Mouse (Mus musculus) ES-Bruce4 (cell line): ENCODE results near the gene Brix1. TPM values are rescaled to one million over a fixed set of nuclear protein-coding genes. Genes with fewer than 3 reads are reported as not detected.
A peak's percentile ranks its signal among the peaks of the same experiment; 100 is the strongest.

Experiments
- H3K27ac ChIP-seq: 2 replicates; pipeline ENCODE4 v1.5.1; 2012; ENCODE audit warnings: low read length, inconsistent platforms; ENCODE audit not compliant: insufficient read depth
- H3K27me3 ChIP-seq: 2 replicates; pipeline ENCODE4 v1.6.1; 2012; ENCODE audit warnings: mild to moderate bottlenecking, low read length, inconsistent platforms; ENCODE audit not compliant: control insufficient read depth, poor library complexity, insufficient read depth, severe bottlenecking
- H3K36me3 ChIP-seq: 2 replicates; pipeline ENCODE4 v1.6.1; 2012; ENCODE audit warnings: inconsistent platforms, mild to moderate bottlenecking, low read length, moderate library complexity; ENCODE audit not compliant: control insufficient read depth, poor library complexity, insufficient read depth, severe bottlenecking
- H3K4me1 ChIP-seq: one replicate; pipeline ENCODE4 v1.8.1; 2011; ENCODE audit warnings: low read length; ENCODE audit not compliant: control insufficient read depth, insufficient read depth
- H3K4me3 ChIP-seq: 2 replicates; pipeline ENCODE4 v1.5.1; 2011; ENCODE audit warnings: low read depth, mild to moderate bottlenecking, low read length
- H3K9ac ChIP-seq: 2 replicates; pipeline ENCODE4 v1.6.1; 2012; ENCODE audit warnings: low read depth, mild to moderate bottlenecking, inconsistent platforms; ENCODE audit not compliant: poor library complexity, severe bottlenecking
- H3K9me3 ChIP-seq: replicated peaks from 2 replicates; pipeline ENCODE4 v1.6.1; 2012; ENCODE audit warnings: mild to moderate bottlenecking, low read length, inconsistent platforms; ENCODE audit not compliant: control insufficient read depth, poor library complexity, insufficient read depth, severe bottlenecking
- CTCF ChIP-seq: IDR thresholded peaks from one replicate; pipeline ENCODE4 v1.8.1; 2011; ENCODE audit warnings: low read depth, low read length
- EP300 ChIP-seq: IDR thresholded peaks from 2 replicates; pipeline ENCODE4 v1.6.1; 2011; ENCODE audit warnings: low read depth, low read length; ENCODE audit not compliant: insufficient read depth
- POLR2A ChIP-seq: IDR thresholded peaks from one replicate; pipeline ENCODE4 v1.8.1; 2011; ENCODE audit warnings: low read length; ENCODE audit not compliant: insufficient read depth
- polyA plus RNA-seq: library from polyadenylated mRNA; stranded (reverse); fragments of >200 nt; gene quantifications from 2 replicates; pipeline ENCODE4 v1.2.4, GENCODE M21; 2011; ENCODE audit warnings: low read depth; ENCODE audit not compliant: missing spikeins, insufficient read depth, insufficient read length

The Brix1 gene
- polyA plus RNA-seq, 1 experiment: 188 TPM

GRCm38 (mm10) chr15:10490101-10490500 is 4.4 kb upstream of the Brix1 start:
- Histone ChIP-seq H3K27ac (no peak overlapping the region), H3K9me3 (no peaks in the 10 kb centered on the region), H3K4me1 (no peaks in the 10 kb centered on the region), H3K36me3 (peaks cover 38% of the 10 kb centered on the region), H3K4me3 (no peak overlapping the region), H3K27me3 (no peaks in the 10 kb centered on the region), H3K9ac (no peak overlapping the region)
- no peak for TF ChIP-seq EP300
- TF ChIP-seq POLR2A: no peak
- TF ChIP-seq CTCF: no peak

- Histone ChIP-seq H3K4me3 (peak overlapping the region; percentile 73), H3K36me3 (peaks cover 39% of the 10 kb centered on the region), H3K4me1 (no peaks in the 10 kb centered on the region), H3K9ac (peak overlapping the region; percentile 90), H3K9me3 (no peaks in the 10 kb centered on the region), H3K27ac (peak overlapping the region; percentile 58; the same call in 1 of the 2 replicates), H3K27me3 (no peaks in the 10 kb centered on the region)
- TF ChIP-seq CTCF: no peak
- no peak for TF ChIP-seq POLR2A
- TF ChIP-seq EP300: no peak
Observed at GRCm38 (mm10) chr15:10487246-10487645, 1.5 kb upstream of the Brix1 start.

GRCm38 (mm10) chr15:10486365-10486839 is 655 bp upstream of the Brix1 start:
- peaks cover 42% of the 10 kb centered on the region for H3K36me3 ChIP-seq
- H3K4me3 ChIP-seq: peak overlapping the region; percentile 87
- peak overlapping the region; percentile 90 for H3K9ac ChIP-seq
- H3K9me3 ChIP-seq: no peaks in the 10 kb centered on the region
- no peaks in the 10 kb centered on the region for H3K4me1 ChIP-seq
- peak overlapping the region; percentile 16; the same call in 1 of the 2 replicates for H3K27ac ChIP-seq
- TF ChIP-seq CTCF (no peak), EP300 (no peak), POLR2A (no peak)
- no peaks in the 10 kb centered on the region for H3K27me3 ChIP-seq

GRCm38 (mm10) chr15:10470941-10471340 is 14.8 kb downstream of the Brix1 start:
- H3K27me3 ChIP-seq: no peaks in the 10 kb centered on the region
- peak overlapping the region; percentile 96 for H3K27ac ChIP-seq
- H3K4me3 ChIP-seq: peak overlapping the region; percentile 59
- no peak for TF ChIP-seq POLR2A
- no peak for TF ChIP-seq EP300
- no peak for TF ChIP-seq CTCF
- H3K36me3 ChIP-seq: peaks cover 13% of the 10 kb centered on the region
- H3K9me3 ChIP-seq: no peaks in the 10 kb centered on the region
- H3K9ac ChIP-seq: peak overlapping the region; percentile 8; the same call in 1 of the 2 replicates
- peaks cover 2% of the 10 kb centered on the region for H3K4me1 ChIP-seq

GRCm38 (mm10) chr15:10470151-10470831 is 15.5 kb downstream of the Brix1 start, which contains the start of gene Dnajc21:
Gene Dnajc21 (minus strand): TSS chr15:10470516.
- TF ChIP-seq EP300 (peak; percentile 43; the same call in 1 of the 2 replicates), POLR2A (peak; percentile 30), CTCF (no peak)
- peak within 1 kb of the TSS; percentile 81 for H3K4me3 ChIP-seq
- H3K36me3 ChIP-seq: peaks cover 8% of the 10 kb centered on the region
- peak within 1 kb of the TSS; percentile 96 for H3K27ac ChIP-seq
- peak within 1 kb of the TSS; percentile 99 for H3K9ac ChIP-seq
- H3K9me3 ChIP-seq: no peaks in the 10 kb centered on the region
- H3K4me1 ChIP-seq: peaks cover 2% of the 10 kb centered on the region
- H3K27me3 ChIP-seq: no peaks in the 10 kb centered on the region

GRCm38 (mm10) chr15:10469641-10470150 is 16.1 kb downstream of the Brix1 start:
- H3K9me3 ChIP-seq: no peaks in the 10 kb centered on the region

More at GRCm38 (mm10) chr15:10469641-10470150, 16.1 kb downstream of the Brix1 start:
- Histone ChIP-seq H3K4me1 (peaks cover 2% of the 10 kb centered on the region), H3K9ac (peak overlapping the region; percentile 99), H3K27ac (peak overlapping the region; percentile 20; the same call in 1 of the 2 replicates), H3K4me3 (peak overlapping the region; percentile 81), H3K36me3 (peaks cover 4% of the 10 kb centered on the region), H3K27me3 (no peaks in the 10 kb centered on the region)
- TF ChIP-seq POLR2A (no peak), EP300 (no peak), CTCF (no peak)
